Mouse (Mus musculus) kidney, adult 2 months (tissue): Measurements from ENCODE around the gene Ampd2.

Experiments
- CTCF ChIP-seq: fragments of 200-500 bp; conservative IDR thresholded peaks from 2 replicates; pipeline ENCODE4 v1.5.1; 2011; ENCODE audit warnings: low read depth, mild to moderate bottlenecking, control low read depth, low read length, moderate library complexity, mixed read lengths; ENCODE audit not compliant: insufficient read depth, insufficient read length
- POLR2A ChIP-seq: fragments of 200-500 bp; IDR thresholded peaks from one replicate; pipeline ENCODE4 v1.6.1; 2011; ENCODE audit warnings: low read depth, low read length, control low read depth

DNA sequence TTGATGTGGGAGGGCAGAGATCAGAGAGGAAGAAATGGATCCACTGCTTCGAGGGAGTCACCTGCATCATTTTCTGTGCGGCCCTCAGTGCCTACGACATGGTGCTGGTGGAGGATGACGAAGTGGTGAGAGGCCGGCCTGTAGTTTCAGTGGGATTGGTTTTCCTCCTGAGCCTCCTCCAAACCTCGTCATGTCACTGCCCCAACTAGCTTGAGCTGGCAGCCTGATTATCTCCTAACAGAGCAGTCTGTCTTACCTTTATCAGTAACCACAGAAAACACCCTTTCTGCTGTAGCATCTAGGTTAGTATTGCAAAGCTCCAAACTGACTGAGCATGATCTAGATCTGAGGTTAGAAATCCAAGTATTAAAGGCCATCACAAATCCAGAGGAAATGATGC lies 11.9 kb upstream of the Ampd2 start:
- TF ChIP-seq POLR2A (no peak), CTCF (no peak)
